ENCODE assay signal across 8 mouse cellular contexts in the genomic region with DNA sequence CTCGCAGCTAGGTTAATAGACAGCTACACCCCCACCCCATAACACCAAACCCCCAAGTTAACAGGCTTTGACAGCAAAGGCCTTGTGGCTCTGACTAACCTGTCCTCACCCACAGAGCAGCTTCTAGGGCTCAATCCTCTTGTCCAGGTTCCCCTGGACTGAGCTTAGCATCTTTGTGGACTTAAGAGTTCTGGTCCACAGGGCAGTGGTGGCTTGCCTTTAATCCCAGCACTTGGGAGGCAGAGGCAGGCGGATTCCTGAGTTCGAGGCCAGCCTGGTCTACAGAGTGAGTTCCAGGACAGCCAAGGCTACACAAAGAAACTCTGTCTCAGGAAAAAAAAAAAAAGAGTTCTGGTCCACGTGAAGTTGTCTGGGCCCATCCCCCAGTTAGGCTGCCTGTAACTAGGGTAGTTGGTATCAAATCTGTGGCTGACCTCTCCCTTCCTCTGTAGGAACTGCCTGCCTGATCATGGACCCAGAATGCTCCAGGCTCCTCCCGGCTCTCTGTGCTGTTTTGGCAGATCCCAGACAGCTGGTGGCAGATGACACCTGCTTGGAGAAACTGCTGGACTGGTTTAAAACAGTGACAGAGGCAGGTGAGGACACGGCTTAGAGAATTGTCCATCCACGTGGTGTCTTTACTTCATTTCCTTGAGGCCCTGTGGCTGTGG. TPM values are rescaled to one million over a fixed set of nuclear protein-coding genes. Genes with fewer than 3 reads are reported as not detected.
DNase-seq lines count a peak whose midpoint lies in the region; ATAC-seq lines count a peak whose summit lies in the region.

No protein-coding gene starts in this region.

- no peaks in the 10 kb centered on the region for H3K9me3 ChIP-seq in forebrain, embryonic 13.5 days (replicated peaks)
- H3K9me3 ChIP-seq in midbrain, embryonic 10.5 days (replicated peaks): no peaks in the 10 kb centered on the region

- peak overlapping the region; percentile 54; the same call in 1 of the 2 replicates for H3K27ac ChIP-seq in forebrain, embryonic 13.5 days
- peak overlapping the region; percentile 97 for H3K27ac ChIP-seq in midbrain, embryonic 10.5 days (replicated peaks)

- 61% methylated on average over 7 of the region's 7 CpGs for WGBS in forebrain, embryonic 13.5 days
- WGBS in midbrain, embryonic 10.5 days: 70% methylated on average over 7 of the region's 7 CpGs

- DNase-seq in thymus, postnatal 36 days: peak; percentile 4 to 17
- no peak for DNase-seq in thymus, postnatal 25 days
- peak; percentile 33 for DNase-seq in kidney, adult 9 months
- DNase-seq in midbrain, embryonic 10.5 days (ENCODE audit: low spot score): no peak
- DNase-seq in gastrocnemius, postnatal 10 days: no peak
- DNase-seq in cerebellum, postnatal 10 days: no peak

- no peaks in the 10 kb centered on the region for H3K27me3 ChIP-seq in forebrain, embryonic 13.5 days
- no peaks in the 10 kb centered on the region for H3K27me3 ChIP-seq in midbrain, embryonic 10.5 days (ENCODE audit: low read depth, poor library complexity, severe bottlenecking)

- ATAC-seq in forebrain, embryonic 13.5 days: no peak; the same call in 1 of the 2 replicates
- ATAC-seq in megakaryocyte-erythroid progenitor cell, adult 5-6 weeks (replicated peaks; ENCODE audit: low FRiP score, low TSS enrichment, poor library complexity, severe bottlenecking): no peak

- peak overlapping the region; percentile 86 for H3K4me2 ChIP-seq in forebrain, embryonic 13.5 days

- H3K9ac ChIP-seq in forebrain, embryonic 13.5 days: peak overlapping the region; percentile 83

- H3K4me1 ChIP-seq in forebrain, embryonic 13.5 days: peaks cover 40% of the 10 kb centered on the region
- peaks cover 42% of the 10 kb centered on the region for H3K4me1 ChIP-seq in midbrain, embryonic 10.5 days

- H3K36me3 ChIP-seq in forebrain, embryonic 13.5 days (ENCODE audit: poor library complexity, severe bottlenecking): peaks cover 25% of the 10 kb centered on the region
- peaks cover 31% of the 10 kb centered on the region for H3K36me3 ChIP-seq in midbrain, embryonic 10.5 days

- peak overlapping the region; percentile 67 for H3K4me3 ChIP-seq in forebrain, embryonic 13.5 days
- H3K4me3 ChIP-seq in midbrain, embryonic 10.5 days: peak overlapping the region; percentile 75

RNA-seq across cellular contexts. Expression of a gene that starts 0.8 kb away (rescaled TPM):
- polyA plus RNA-seq in forebrain, embryonic 13.5 days (2015; fragmentation: Nextera tagmentation; extraction: Ambion mirVana): 21.2 and 25.1 TPM in 2 replicates
- 22.3 and 24.8 TPM in 2 replicates for polyA plus RNA-seq in midbrain, embryonic 10.5 days (2016; fragmentation: Nextera tagmentation; extraction: Ambion mirVana)
- total RNA-seq in gastrocnemius, postnatal 10 days (2021): 1 to 10 TPM; 8.9 to 9.4 TPM
- 24.7 and 25.7 TPM in 2 replicates for total RNA-seq in megakaryocyte-erythroid progenitor cell, adult 5-6 weeks (2014; fragmentation: Nextera tagmentation)
- total RNA-seq in megakaryocyte-erythroid progenitor cell, adult 5-6 weeks (2017): 14.9 and 15.7 TPM in 2 replicates

RNA-seq across cellular contexts. Expression of a gene that starts 3.5 kb away (rescaled TPM):
- polyA plus RNA-seq in forebrain, embryonic 13.5 days (2015; fragmentation: Nextera tagmentation; extraction: Ambion mirVana): 20.1 and 27.6 TPM in 2 replicates
- 23.6 and 27.6 TPM in 2 replicates for polyA plus RNA-seq in midbrain, embryonic 10.5 days (2016; fragmentation: Nextera tagmentation; extraction: Ambion mirVana)
- 1 to 10 TPM; 8.3 to 9.0 TPM for total RNA-seq in gastrocnemius, postnatal 10 days (2021)
- total RNA-seq in megakaryocyte-erythroid progenitor cell, adult 5-6 weeks (2014; fragmentation: Nextera tagmentation): 23.0 and 24.6 TPM in 2 replicates
- total RNA-seq in megakaryocyte-erythroid progenitor cell, adult 5-6 weeks (2017): 5.6 and 13.0 TPM in 2 replicates

RNA-seq across cellular contexts. Expression of a gene that starts 18.3 kb away (rescaled TPM):
- 2.7 and 3.3 TPM in 2 replicates for polyA plus RNA-seq in forebrain, embryonic 13.5 days (2015; fragmentation: Nextera tagmentation; extraction: Ambion mirVana)
- 0.78 and 1.2 TPM in 2 replicates for polyA plus RNA-seq in midbrain, embryonic 10.5 days (2016; fragmentation: Nextera tagmentation; extraction: Ambion mirVana)
- total RNA-seq in gastrocnemius, postnatal 10 days (2021): 1 to 10 TPM in 1 of 2 experiments, under 1 TPM in 1; 0.45 to 1.1 TPM
- total RNA-seq in megakaryocyte-erythroid progenitor cell, adult 5-6 weeks (2014; fragmentation: Nextera tagmentation): 0.46 TPM in 1 of 2 replicates, not detected in the other
- 1.3 TPM in 1 of 2 replicates, not detected in the other for total RNA-seq in megakaryocyte-erythroid progenitor cell, adult 5-6 weeks (2017)

RNA-seq across cellular contexts. Expression of a gene that starts 56.8 kb away (rescaled TPM):
- polyA plus RNA-seq in forebrain, embryonic 13.5 days (2015; fragmentation: Nextera tagmentation; extraction: Ambion mirVana): 59.3 and 63.4 TPM in 2 replicates
- polyA plus RNA-seq in midbrain, embryonic 10.5 days (2016; fragmentation: Nextera tagmentation; extraction: Ambion mirVana): 28.6 and 36.2 TPM in 2 replicates
- 10 to 100 TPM; 33.4 to 42.5 TPM for total RNA-seq in gastrocnemius, postnatal 10 days (2021)
- 26.7 and 32.2 TPM in 2 replicates for total RNA-seq in megakaryocyte-erythroid progenitor cell, adult 5-6 weeks (2014; fragmentation: Nextera tagmentation)
- total RNA-seq in megakaryocyte-erythroid progenitor cell, adult 5-6 weeks (2017): 5.6 and 8.6 TPM in 2 replicates

Comparison
In these comparisons a context has a peak if more than half of its experiments do, and no peak if none do; other contexts are left out.
1. DNase-seq: peak in thymus, postnatal 36 days (2 of 2) and kidney, adult 9 months (single experiment); none in thymus, postnatal 25 days (single experiment), midbrain, embryonic 10.5 days (single experiment), gastrocnemius, postnatal 10 days (single experiment) and cerebellum, postnatal 10 days (0 of 2).